Mouse (Mus musculus) liver, embryonic 14.5 days (tissue): Measurements from ENCODE around the gene Gm10354.
"Not testable (repeated sequence)": the region's sequence is repeated elsewhere in the genome, so short reads cannot be mapped to it uniquely, and the experiment has no call there.

Source experiments
- CTCF ChIP-seq: IDR thresholded peaks from 2 replicates; pipeline ENCODE4 v1.5.1; 2016; ENCODE audit warnings: antibody characterized with exemption, low read depth, control low read depth
- EP300 ChIP-seq: IDR thresholded peaks from 2 replicates; pipeline ENCODE4 v1.6.1; 2016; ENCODE audit warnings: antibody characterized with exemption, low read depth

GRCm38 (mm10) chr5:15010639-15011582 lies 32.2 kb upstream of the Gm10354 start:
- TF ChIP-seq CTCF, EP300: not testable (repeated sequence)
